Mouse (Mus musculus): ENCODE results near the gene Krt72.

- no peak for TF ChIP-seq POLR2A (IDR thresholded peaks at IDR 0.05; ENCODE audit: borderline replicate concordance, low read depth, low read length)
- TF ChIP-seq CTCF (IDR thresholded peaks at IDR 0.05; ENCODE audit: low read depth, low read length), result no peak
Measured at GRCm38 (mm10) chr15:101790867-101791266, 4.6 kb upstream of the Krt72 start.
